Mouse (Mus musculus): Measurements from ENCODE around the gene Hhex.

DNA sequence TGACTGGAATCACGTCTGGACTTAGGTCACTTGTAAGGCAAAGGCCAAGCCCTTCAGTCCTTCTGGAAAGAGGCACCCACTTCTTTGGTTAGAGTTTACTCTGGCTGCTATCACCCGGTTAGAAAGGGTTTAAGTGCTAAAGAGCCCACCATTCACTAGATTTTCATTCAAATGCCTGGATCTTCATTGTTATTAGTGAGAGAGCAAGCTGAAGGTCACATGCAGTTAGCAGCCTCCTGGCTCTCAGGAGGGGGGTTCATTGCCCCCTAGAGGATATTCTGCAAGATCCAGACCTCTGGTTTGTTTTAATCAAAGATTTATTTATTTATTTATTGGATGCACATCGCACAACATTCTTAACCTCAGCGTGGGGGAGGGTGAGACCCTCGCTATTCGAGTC is 33.7 kb upstream of the Hhex start:
- TF ChIP-seq POLR2A (IDR thresholded peaks at IDR 0.05; ENCODE audit: insufficient read depth, low read length): no peak
- TF ChIP-seq CTCF (IDR thresholded peaks at IDR 0.05; ENCODE audit: low read depth, low read length): no peak

Data from ES-Bruce4 (cell line).